Mouse (Mus musculus) right cerebral cortex, postnatal 36 days (tissue): ENCODE results near the gene Gm10300.

Source experiments
- DNase-seq, 2 experiments: peaks; one replicate each; pipeline ENCODE4 v3.0.0; 2022; ENCODE audit warnings: low spot score in 2 of 2, mixed read lengths in 1 of 2

Gm10300 gene

DNA sequence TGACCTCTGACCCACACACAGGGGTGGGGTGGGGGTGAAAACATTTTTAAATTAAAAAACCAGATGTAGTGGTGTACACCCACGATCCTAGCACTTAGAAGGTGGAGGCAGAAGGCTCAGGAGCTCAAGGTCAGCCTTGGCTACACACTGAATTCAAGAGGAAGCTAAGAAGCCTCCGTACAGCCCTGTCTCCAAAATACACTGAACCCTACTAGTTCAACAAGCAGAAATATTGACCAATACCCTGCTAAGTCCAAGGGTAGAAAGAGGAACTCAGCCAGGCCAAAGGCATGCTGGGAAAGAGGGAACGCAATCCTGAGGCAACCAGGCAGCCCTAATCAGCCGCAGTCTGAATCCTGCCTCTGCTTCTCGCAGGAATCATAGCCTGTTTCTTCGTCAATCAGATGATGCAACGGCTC, 3.8 kb downstream of the Gm10300 start:
- peak in 1 of 2 experiments; percentile 7 for DNase-seq

DNA sequence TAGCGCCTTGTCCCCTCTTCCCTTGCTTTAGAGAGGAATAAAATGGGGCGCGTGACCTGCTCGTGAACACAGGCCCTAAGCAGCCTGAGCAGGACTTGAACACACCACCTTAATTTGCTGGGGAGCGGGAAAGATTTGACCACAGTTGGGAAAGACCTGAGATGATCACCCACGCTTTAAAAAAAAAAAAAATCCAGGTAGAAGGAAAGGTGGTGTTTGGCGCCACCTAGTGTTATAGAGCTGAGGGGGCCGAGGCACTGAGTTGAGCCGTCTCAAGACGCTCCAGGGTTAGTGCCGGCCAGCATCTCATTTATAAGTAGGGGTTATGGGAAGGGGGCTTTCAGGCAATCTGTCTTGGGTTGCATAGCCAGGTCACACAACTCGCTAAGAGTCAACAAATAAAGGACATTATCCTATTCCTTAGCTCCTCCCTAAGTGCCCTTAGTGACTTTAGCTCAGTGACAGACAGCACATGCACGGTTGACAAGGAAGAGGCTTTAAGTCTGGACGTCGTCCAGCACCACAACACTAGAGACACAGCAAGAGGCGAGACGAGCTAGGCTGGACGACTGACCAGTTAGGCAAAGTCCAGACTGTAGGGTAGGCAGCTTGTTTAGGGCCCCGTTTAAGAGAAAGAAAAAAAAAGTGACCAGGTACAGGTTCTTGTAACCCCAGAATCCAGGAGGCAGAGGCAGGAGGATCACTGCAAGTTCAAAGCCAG, 5.2 kb downstream of the Gm10300 start:
- peak; percentile 15 to 37 for DNase-seq

GRCm38 (mm10) chr4:132080492-132080983, 6.0 kb downstream of the Gm10300 start:
- DNase-seq, result no peak

DNA sequence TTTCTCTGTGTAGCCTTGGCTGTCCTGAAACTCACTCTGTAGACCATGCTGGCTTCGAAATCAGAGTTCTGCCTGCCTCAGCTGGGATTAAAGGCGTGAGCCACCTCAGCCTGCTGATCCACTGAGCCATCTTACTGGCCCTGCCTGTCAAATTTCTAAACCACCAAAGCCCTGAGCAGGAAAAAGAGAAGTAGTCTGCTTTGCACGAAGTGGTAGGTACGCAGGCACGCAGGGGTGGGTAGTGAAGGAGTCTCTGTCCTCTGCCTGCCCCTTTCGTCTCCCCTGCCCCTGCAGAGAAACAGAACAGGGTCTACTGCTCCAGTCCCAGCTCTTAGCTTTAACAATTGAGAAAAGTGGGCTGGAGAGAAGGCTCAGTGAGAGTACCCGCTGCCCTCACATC, 10.6 kb downstream of the Gm10300 start:
- DNase-seq, result no peak

DNA sequence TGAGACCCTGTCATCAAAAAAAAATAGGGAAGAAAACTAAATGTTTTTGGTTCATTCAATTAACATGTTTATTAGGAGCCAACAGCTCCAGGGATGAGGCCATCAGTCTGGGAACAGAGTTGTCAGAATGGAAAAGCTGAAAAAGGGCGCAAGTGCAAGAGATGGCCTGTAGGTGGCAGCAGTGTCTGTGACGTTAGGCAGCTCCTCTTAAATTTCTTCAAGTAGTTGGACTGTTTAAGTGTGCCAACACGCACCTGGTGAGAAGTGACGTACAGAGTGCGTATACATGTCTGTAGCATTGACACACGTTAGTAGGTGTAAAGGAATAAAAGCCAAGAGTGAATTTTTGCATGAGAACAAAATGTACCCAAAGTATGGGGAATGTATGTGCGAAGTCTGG, 14.4 kb downstream of the Gm10300 start:
- no peak for DNase-seq

- no peak for DNase-seq
Measured at GRCm38 (mm10) chr4:132093136-132093535, 18.6 kb downstream of the Gm10300 start.

GRCm38 (mm10) chr4:132093928-132094327, 19.4 kb downstream of the Gm10300 start:
- DNase-seq, result no peak

- DNase-seq, result no peak
Measured at GRCm38 (mm10) chr4:132095043-132095442, 20.5 kb downstream of the Gm10300 start.

DNA sequence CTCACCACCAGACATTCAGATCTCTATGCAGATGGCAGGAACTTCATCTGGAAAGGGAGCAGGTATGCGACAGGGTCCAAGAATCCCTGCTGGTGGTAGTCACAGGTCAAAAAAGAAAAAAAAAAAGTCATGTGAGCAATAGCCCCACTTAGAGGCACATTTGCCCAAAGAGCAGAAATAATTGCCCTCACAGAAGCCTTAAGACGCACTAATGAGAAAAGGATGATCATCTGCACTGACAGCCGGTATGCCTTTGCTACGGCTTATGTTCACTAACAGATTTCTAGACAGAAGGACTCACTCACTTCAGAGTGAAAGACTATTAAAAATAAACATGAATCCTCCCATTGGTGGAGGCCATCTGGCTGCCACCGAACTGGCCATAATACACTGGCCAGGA, 25.1 kb downstream of the Gm10300 start:
- no peak for DNase-seq

- DNase-seq, result no peak
Measured at GRCm38 (mm10) chr4:132101152-132101551, 26.7 kb downstream of the Gm10300 start.

DNA sequence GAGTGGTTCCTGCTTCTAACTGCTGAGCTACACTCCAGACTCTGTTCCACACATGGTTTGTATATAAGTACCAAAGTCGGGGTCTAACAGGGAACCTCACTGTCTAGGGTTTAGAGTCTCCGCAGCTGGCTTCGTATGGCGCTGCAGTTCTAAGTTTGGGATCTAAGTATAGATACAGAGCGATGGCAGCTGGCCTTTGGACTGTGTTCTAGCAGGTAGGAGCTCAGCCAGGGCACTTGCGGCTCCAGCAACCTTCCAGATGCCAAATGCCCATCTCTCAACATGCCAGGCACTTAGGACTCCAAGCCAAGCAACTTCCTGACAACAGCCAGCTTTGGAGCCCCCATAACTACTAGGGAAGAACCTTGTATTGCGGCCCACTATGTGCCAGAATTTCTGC, 33.7 kb downstream of the Gm10300 start:
- DNase-seq, result no peak

DNA sequence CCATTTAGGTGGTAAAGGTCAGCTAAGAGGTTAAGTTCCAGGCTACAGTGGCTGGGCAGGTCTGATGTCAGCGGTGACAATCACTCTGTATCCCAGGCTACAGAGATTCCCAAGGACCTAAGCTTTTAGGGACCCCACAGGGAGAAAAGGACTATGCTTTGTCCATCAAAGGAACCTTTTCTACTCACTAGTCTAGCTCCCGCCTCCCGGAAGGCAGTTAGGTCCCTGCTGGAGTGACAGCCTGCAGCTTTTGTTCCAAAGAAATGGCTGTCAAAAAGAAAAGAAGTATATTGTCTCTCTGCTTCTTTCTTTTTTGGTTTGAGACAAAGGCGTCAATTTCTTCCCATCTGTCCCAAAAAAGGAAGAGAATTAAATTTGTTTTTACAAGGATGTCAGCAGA, 36.7 kb downstream of the Gm10300 start:
- no peak for DNase-seq

DNA sequence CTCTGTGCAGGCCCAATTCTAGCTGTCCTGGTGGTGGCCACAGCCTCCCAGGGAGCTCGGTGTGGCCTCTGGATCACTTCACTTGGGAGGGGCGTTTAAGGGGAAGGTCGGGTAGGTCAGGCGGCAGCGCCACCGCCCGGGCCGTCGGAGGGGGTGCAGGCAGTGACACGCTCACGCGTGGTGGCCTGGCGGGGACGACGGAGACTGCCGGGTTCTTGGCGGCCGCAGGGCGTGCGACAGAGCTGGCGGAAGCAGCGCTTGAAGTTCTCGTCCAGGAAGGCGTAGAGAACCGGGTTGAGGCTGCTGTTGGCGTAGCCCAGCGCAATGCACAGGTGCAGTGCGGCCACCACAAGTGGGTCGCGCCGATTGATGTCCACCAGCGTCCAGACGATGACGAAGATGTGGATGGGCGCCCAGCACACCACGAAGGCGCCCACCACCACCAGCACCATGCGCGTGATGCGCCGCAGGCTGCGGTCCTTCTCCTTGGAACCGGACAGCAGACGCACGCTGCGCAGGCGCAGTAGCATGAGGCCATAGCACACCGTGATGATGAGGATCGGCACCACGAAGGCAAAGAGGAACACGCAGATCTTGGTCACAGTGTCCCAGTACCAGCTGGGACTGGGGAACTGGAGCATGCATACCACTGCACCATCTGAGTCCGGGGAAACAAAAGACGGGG, 39.1 kb downstream of the Gm10300 start:
- no peak for DNase-seq

DNA sequence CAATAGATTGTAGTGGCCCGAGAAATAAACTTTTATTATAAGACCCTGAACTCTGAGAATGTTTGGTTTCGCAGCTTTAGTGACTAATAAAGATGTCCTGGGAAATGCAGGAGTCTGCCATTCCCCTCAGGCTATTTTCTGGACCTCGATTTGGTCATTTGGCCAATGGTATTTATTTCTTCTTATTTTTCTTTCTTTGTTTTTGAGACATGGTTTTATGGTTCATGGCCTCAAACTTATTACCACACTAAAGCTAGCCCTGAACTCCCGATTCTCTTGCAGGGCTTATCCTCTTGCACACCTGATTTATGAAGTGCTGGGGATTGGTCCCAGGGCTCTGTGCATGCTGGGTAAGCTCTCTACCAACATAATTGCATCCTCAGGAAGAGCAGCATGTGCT, 41.8 kb downstream of the Gm10300 start:
- DNase-seq, result no peak

DNA sequence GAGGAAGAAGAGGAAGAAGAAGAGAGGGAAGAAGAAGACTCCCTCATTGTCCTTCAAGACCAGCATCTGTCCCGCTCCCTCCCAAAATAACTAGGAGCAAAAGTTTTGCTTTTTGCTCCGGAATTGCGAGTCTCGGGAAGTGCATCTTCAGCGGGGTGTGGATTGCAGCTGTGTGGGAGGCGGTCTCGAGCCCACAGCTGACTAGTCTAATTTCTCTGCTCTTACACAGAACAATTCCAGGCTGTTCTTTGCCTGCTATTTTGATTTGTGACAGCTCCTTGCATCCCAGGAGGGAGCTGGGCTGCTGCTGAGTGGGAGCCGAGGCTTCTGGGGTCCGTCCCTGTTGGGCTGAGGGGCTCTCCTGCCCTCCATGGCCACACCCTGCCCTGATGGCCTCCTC, 45.1 kb downstream of the Gm10300 start:
- peak in 1 of 2 experiments; percentile 44 for DNase-seq

- no peak for DNase-seq
Measured at GRCm38 (mm10) chr4:132121674-132122073, 47.2 kb downstream of the Gm10300 start.

- no peak for DNase-seq
Measured at GRCm38 (mm10) chr4:132123166-132123565, 48.7 kb downstream of the Gm10300 start.
